Mouse (Mus musculus): ENCODE results near the gene Bcl2l1. TPM values are rescaled to one million over a fixed set of nuclear protein-coding genes. Genes with fewer than 3 reads are reported as not detected.

Gene Bcl2l1
- polyA plus RNA-seq, 1 experiment, result 207 TPM

DNA sequence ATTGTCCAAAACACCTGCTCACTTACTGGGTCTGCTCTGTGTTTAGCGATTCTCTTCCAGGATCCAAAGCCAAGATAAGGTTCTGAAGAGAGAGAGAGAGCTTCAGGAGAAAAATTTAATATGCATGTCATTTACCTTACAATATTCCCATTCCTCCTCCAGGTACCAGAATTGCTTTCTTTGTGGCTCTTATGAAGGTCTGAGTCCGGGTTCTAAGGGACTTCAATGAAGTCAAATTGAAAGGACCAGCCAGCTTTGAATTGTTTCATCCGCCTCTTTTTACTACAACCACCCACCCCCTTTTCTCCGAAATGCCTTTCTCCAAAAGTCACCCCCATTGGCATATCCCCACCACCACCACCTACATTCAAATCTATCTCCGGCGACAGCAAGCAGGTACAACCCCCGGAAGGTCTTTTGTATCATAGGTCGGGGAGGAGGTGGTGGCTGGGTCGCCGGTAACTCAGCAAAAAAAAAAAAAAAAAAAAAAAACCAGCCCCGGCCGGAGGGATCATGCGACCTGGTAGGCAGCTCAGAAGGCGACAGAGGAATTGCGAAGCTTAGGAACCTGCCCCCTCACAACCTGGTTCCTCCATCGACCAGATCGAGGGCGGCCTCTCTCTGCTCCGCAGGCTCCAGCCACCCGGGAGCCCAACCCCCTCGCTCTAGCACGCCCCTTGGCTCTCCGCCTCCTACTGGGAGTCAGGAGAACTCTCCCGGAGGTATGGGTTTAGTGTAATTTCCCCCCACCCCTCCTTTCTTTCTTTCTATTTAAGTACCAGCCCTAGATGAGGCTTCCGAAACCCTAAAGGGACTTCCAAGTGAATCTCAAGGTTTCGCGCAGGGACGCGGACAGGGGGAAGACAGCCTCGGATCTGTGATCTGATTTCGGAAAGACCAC, 1.3 kb downstream of the Bcl2l1 start:
- 2% methylated on average over 31 of the region's 31 CpGs for WGBS
- peaks cover 14% of the 10 kb centered on the region for H3K4me1 ChIP-seq (replicated peaks; ENCODE audit: control insufficient read depth, insufficient read depth, low read length)
- TF ChIP-seq POLR2A (IDR thresholded peaks at IDR 0.05; ENCODE audit: control insufficient read depth, extremely low read depth, insufficient read depth, low read length, poor library complexity) (peak; percentile 40; the same call in 1 of the 2 replicates), CTCF (IDR thresholded peaks at IDR 0.05; ENCODE audit: borderline replicate concordance, control insufficient read depth, extremely low read depth, insufficient read depth, low read length, poor library complexity) (peak; percentile 12; the same call in 1 of the 2 replicates)
- peak overlapping the region; percentile 82 for H3K27ac ChIP-seq (ENCODE audit: control insufficient read depth, insufficient read depth, low read length)
- peak; percentile 89 for DNase-seq
- H3K4me3 ChIP-seq (ENCODE audit: control insufficient read depth, insufficient read depth, low read length), result peak overlapping the region; percentile 70
- H3K27me3 ChIP-seq (ENCODE audit: control insufficient read depth, insufficient read depth, low read length), result no peaks in the 10 kb centered on the region
- H3K36me3 ChIP-seq (ENCODE audit: control insufficient read depth, insufficient read depth, low read length), result no peaks in the 10 kb centered on the region; the same call in 1 of the 2 replicates

DNA sequence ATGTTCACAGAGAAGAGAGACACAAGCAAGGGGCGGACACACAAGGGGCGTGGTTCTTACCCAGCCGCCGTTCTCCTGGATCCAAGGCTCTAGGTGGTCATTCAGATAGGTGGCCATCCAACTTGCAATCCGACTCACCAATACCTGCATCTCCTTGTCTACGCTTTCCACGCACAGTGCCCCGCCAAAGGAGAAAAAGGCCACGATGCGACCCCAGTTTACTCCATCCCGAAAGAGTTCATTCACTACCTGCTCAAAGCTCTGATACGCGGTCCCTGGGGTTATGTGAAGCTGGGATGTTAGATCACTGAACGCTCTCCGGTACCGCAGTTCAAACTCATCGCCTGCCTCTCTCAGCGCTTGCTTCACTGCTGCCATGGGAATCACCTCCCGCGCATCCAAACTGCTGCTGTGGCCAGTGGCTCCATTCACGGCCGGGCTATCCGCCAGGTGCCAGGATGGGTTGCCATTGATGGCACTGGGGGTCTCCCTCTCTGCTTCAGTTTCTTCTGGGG, 2.1 kb downstream of the Bcl2l1 start:
- peaks cover 18% of the 10 kb centered on the region for H3K4me1 ChIP-seq (replicated peaks; ENCODE audit: control insufficient read depth, insufficient read depth, low read length)
- no peaks in the 10 kb centered on the region for H3K27me3 ChIP-seq (ENCODE audit: control insufficient read depth, insufficient read depth, low read length)
- H3K4me3 ChIP-seq (ENCODE audit: control insufficient read depth, insufficient read depth, low read length), result peak overlapping the region; percentile 58
- no peak for DNase-seq
- TF ChIP-seq POLR2A (IDR thresholded peaks at IDR 0.05; ENCODE audit: control insufficient read depth, extremely low read depth, insufficient read depth, low read length, poor library complexity) (no peak), CTCF (IDR thresholded peaks at IDR 0.05; ENCODE audit: borderline replicate concordance, control insufficient read depth, extremely low read depth, insufficient read depth, low read length, poor library complexity) (no peak)
- WGBS, result 86% methylated on average over 23 of the region's 23 CpGs
- no peaks in the 10 kb centered on the region; the same call in 1 of the 2 replicates for H3K36me3 ChIP-seq (ENCODE audit: control insufficient read depth, insufficient read depth, low read length)
- peak overlapping the region; percentile 30 for H3K27ac ChIP-seq (ENCODE audit: control insufficient read depth, insufficient read depth, low read length)

DNA sequence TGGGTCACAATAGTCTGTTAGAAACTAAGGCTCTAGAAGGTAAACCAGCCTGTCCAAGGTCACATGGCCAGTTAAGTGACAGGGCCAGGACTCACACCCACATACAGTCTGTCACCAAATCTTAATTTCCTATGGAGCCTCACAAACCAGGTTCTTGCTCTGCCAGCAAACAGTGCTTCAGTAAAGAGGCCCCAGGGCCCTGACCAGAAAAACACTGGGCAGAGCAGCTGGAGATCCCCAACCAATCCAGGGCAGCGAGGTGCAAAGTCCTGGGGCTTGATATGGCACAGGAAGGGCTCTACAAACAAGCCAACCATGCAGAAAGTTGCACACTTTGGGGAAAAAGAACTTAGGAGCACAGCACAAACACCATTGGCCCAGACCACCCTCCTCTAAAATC, 3.0 kb downstream of the Bcl2l1 start:
- H3K27me3 ChIP-seq (ENCODE audit: control insufficient read depth, insufficient read depth, low read length), result no peaks in the 10 kb centered on the region
- H3K4me3 ChIP-seq (ENCODE audit: control insufficient read depth, insufficient read depth, low read length), result peak overlapping the region; percentile 70
- peak overlapping the region; percentile 52 for H3K27ac ChIP-seq (ENCODE audit: control insufficient read depth, insufficient read depth, low read length)
- peaks cover 21% of the 10 kb centered on the region for H3K4me1 ChIP-seq (replicated peaks; ENCODE audit: control insufficient read depth, insufficient read depth, low read length)
- no peak for DNase-seq
- WGBS, result 66% methylated on average over 1 of the region's 1 CpGs
- TF ChIP-seq POLR2A (IDR thresholded peaks at IDR 0.05; ENCODE audit: control insufficient read depth, extremely low read depth, insufficient read depth, low read length, poor library complexity), result no peak
- TF ChIP-seq CTCF (IDR thresholded peaks at IDR 0.05; ENCODE audit: borderline replicate concordance, control insufficient read depth, extremely low read depth, insufficient read depth, low read length, poor library complexity), result no peak
- H3K36me3 ChIP-seq (ENCODE audit: control insufficient read depth, insufficient read depth, low read length), result no peaks in the 10 kb centered on the region; the same call in 1 of the 2 replicates

DNA sequence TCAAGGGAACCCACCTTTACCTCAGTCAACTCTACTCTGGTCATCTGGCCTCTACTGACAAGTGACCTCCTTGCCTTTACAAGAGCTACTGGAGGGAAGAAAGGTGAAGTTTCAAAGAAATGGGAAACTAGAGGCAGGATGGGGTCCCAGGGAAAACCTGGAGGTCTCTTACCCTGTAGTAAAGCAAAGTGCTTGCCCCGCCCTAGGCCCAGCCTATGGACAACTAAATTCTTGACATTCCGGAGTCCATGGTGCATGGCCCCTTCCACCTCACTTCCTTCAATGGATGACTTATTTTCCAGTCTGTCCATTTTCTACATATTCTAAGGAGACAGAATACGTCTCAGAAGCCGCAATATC, 3.5 kb downstream of the Bcl2l1 start:
- 90% methylated on average over 4 of the region's 4 CpGs for WGBS
- Histone ChIP-seq H3K4me3 (ENCODE audit: control insufficient read depth, insufficient read depth, low read length) (peak overlapping the region; percentile 41), H3K36me3 (ENCODE audit: control insufficient read depth, insufficient read depth, low read length) (no peaks in the 10 kb centered on the region; the same call in 1 of the 2 replicates), H3K27me3 (ENCODE audit: control insufficient read depth, insufficient read depth, low read length) (no peaks in the 10 kb centered on the region), H3K4me1 (replicated peaks; ENCODE audit: control insufficient read depth, insufficient read depth, low read length) (peaks cover 23% of the 10 kb centered on the region), H3K27ac (ENCODE audit: control insufficient read depth, insufficient read depth, low read length) (no peak overlapping the region)
- no peak for DNase-seq
- TF ChIP-seq POLR2A (IDR thresholded peaks at IDR 0.05; ENCODE audit: control insufficient read depth, extremely low read depth, insufficient read depth, low read length, poor library complexity), result no peak
- TF ChIP-seq CTCF (IDR thresholded peaks at IDR 0.05; ENCODE audit: borderline replicate concordance, control insufficient read depth, extremely low read depth, insufficient read depth, low read length, poor library complexity), result no peak

DNA sequence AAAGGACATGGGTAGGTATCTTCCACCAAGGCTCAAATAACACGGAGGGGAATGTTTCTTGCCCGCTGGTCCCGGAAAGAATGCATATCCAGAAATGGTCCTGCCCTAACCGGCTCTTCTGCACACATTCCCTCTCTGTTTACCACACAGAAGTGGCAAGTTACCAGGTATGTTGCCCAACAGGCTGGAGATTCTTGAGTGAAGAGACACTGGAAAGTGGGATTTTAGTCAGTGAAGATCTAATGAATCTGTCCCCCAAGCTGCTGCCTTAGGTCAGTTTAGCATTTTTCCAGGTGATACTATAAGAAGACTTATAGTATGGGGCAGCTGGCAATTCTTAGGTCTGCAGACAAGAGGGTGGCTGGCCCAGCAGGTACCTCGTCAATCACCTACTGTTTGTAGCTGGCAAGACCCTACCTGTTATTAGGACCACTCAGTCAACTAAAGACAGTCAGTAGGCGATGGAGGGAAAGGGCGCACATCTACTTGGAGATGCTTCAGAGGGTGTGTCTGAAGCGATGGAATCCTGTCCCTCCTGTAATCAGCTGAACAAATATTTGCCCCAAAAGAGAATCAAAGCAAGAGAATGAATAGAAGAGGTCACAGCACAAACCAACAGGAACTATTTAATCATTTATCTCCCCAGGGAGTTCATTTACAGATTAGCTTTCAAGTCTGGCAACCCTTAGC, 4.1 kb downstream of the Bcl2l1 start:
- WGBS, result 94% methylated on average over 8 of the region's 8 CpGs
- peak overlapping the region; percentile 49 for H3K4me3 ChIP-seq (ENCODE audit: control insufficient read depth, insufficient read depth, low read length)
- peaks cover 3% of the 10 kb centered on the region; the same call in 1 of the 2 replicates for H3K36me3 ChIP-seq (ENCODE audit: control insufficient read depth, insufficient read depth, low read length)
- no peak for DNase-seq
- no peak overlapping the region for H3K27ac ChIP-seq (ENCODE audit: control insufficient read depth, insufficient read depth, low read length)
- H3K4me1 ChIP-seq (replicated peaks; ENCODE audit: control insufficient read depth, insufficient read depth, low read length), result peaks cover 26% of the 10 kb centered on the region
- no peak for TF ChIP-seq CTCF (IDR thresholded peaks at IDR 0.05; ENCODE audit: borderline replicate concordance, control insufficient read depth, extremely low read depth, insufficient read depth, low read length, poor library complexity)
- no peak for TF ChIP-seq POLR2A (IDR thresholded peaks at IDR 0.05; ENCODE audit: control insufficient read depth, extremely low read depth, insufficient read depth, low read length, poor library complexity)
- H3K27me3 ChIP-seq (ENCODE audit: control insufficient read depth, insufficient read depth, low read length), result no peaks in the 10 kb centered on the region

DNA sequence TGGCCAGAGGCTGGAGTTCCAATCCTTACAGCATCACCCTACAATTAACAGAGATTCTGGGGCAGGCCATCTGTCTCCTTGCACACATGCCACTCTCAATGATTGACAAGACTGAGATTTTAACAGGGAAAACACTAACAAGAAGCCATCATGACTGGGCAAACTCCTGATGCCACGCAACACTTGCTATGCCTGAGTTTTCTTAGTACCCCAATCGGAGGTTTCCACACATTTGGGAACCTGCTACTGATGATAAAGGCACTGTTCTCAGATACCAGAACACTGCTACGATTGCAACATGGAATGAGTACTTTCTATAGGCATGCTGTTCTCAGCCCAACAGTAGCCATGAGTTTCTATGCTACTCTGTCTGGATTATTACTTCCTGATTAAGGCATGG, 5.0 kb downstream of the Bcl2l1 start:
- no peak overlapping the region for H3K27ac ChIP-seq (ENCODE audit: control insufficient read depth, insufficient read depth, low read length)
- 93% methylated on average over 3 of the region's 3 CpGs for WGBS

More for the DNA sequence above, 5.0 kb downstream of the Bcl2l1 start:
- peaks cover 31% of the 10 kb centered on the region for H3K4me1 ChIP-seq (replicated peaks; ENCODE audit: control insufficient read depth, insufficient read depth, low read length)
- no peaks in the 10 kb centered on the region for H3K27me3 ChIP-seq (ENCODE audit: control insufficient read depth, insufficient read depth, low read length)
- no peak overlapping the region for H3K4me3 ChIP-seq (ENCODE audit: control insufficient read depth, insufficient read depth, low read length)
- TF ChIP-seq CTCF (IDR thresholded peaks at IDR 0.05; ENCODE audit: borderline replicate concordance, control insufficient read depth, extremely low read depth, insufficient read depth, low read length, poor library complexity) (no peak), POLR2A (IDR thresholded peaks at IDR 0.05; ENCODE audit: control insufficient read depth, extremely low read depth, insufficient read depth, low read length, poor library complexity) (no peak)
- DNase-seq, result no peak
- peaks cover 13% of the 10 kb centered on the region; the same call in 1 of the 2 replicates for H3K36me3 ChIP-seq (ENCODE audit: control insufficient read depth, insufficient read depth, low read length)
